Mouse (Mus musculus) adrenal gland, adult 8-10 months (tissue): Measurements from ENCODE around the gene Vmn2r96. TPM values are rescaled to one million over a fixed set of nuclear protein-coding genes. Genes with fewer than 3 reads are reported as not detected.
"Not testable (repeated sequence)": the region's sequence is repeated elsewhere in the genome, so short reads cannot be mapped to it uniquely, and the experiment has no call there.

Source experiments
- DNase-seq: peaks from one replicate; pipeline ENCODE4 v3.0.0; 2022
- total RNA-seq, 4 experiments: library from RNA; stranded (reverse); gene quantifications; 2 replicates each; pipeline ENCODE4 v1.2.4; 2022

Vmn2r96 gene
- total RNA-seq = under 1 TPM in 3 of 4 experiments, not detected in 1; 0.03 to 0.11 (median 0.06) TPM

- DNase-seq = not testable (repeated sequence)
Observed at GRCm38 (mm10) chr17:18572851-18573250, at the start of gene Vmn2r96. Gene Vmn2r96 (plus strand): TSS chr17:18573151.

- DNase-seq = no peak
Observed at GRCm38 (mm10) chr17:18523371-18523770, 49.6 kb upstream of the Vmn2r96 start.

GRCm38 (mm10) chr17:18523991-18524390, 49.0 kb upstream of the Vmn2r96 start:
- no peak for DNase-seq

- DNase-seq = not testable (repeated sequence)
Observed at GRCm38 (mm10) chr17:18558212-18559158, 14.5 kb upstream of the Vmn2r96 start.

GRCm38 (mm10) chr17:18566186-18566585, 6.8 kb upstream of the Vmn2r96 start:
- DNase-seq = not testable (repeated sequence)

GRCm38 (mm10) chr17:18615151-18615550, 42.2 kb downstream of the Vmn2r96 start:
- DNase-seq = not testable (repeated sequence)

- DNase-seq = no peak
Observed at GRCm38 (mm10) chr17:18626532-18626931, 53.6 kb downstream of the Vmn2r96 start.

Other genes starting within 250 kb of the Vmn2r96 start
- under 1 TPM in 1 of 4 experiments, not detected in 3; 0.05 TPM for gene Vmn2r95, start 149.1 kb upstream of the Vmn2r96 start, total RNA-seq